Mouse (Mus musculus): ENCODE data around the gene Itgb7.

Itgb7 gene

GRCm38 (mm10) chr15:102231748-102232147, at the start of gene Itgb7:
Gene Itgb7, minus strand, starts transcription at chr15:102231944.
- peak; percentile 32 for DNase-seq (ENCODE audit: low read depth, low spot score)

GRCm38 (mm10) chr15:102280623-102281022, 48.9 kb upstream of the Itgb7 start:
- DNase-seq (ENCODE audit: low read depth, low spot score), result no peak

- DNase-seq (ENCODE audit: low read depth, low spot score), result no peak
Measured at GRCm38 (mm10) chr15:102279783-102280520, 48.2 kb upstream of the Itgb7 start.

- peak; percentile 96 for DNase-seq (ENCODE audit: low read depth, low spot score)
Measured at GRCm38 (mm10) chr15:102279092-102279782, 47.5 kb upstream of the Itgb7 start, which contains the start of gene Mfsd5. Gene Mfsd5, plus strand, starts transcription at chr15:102279454.

GRCm38 (mm10) chr15:102278726-102279091, 47.0 kb upstream of the Itgb7 start:
- DNase-seq (ENCODE audit: low read depth, low spot score), result peak; percentile 69

- DNase-seq (ENCODE audit: low read depth, low spot score), result peak; percentile 42
Measured at GRCm38 (mm10) chr15:102273982-102274716, 42.4 kb upstream of the Itgb7 start.

GRCm38 (mm10) chr15:102271441-102271840, 39.7 kb upstream of the Itgb7 start:
- no peak for DNase-seq (ENCODE audit: low read depth, low spot score)

GRCm38 (mm10) chr15:102270274-102270960, 38.7 kb upstream of the Itgb7 start, which contains the start of gene Gm9918:
Gene Gm9918, plus strand, starts transcription at chr15:102270563.
- DNase-seq (ENCODE audit: low read depth, low spot score), result no peak

GRCm38 (mm10) chr15:102265548-102265947, 33.8 kb upstream of the Itgb7 start:
- DNase-seq (ENCODE audit: low read depth, low spot score), result peak; percentile 20

GRCm38 (mm10) chr15:102263037-102263436, 31.3 kb upstream of the Itgb7 start:
- no peak for DNase-seq (ENCODE audit: low read depth, low spot score)

- peak; percentile 23 for DNase-seq (ENCODE audit: low read depth, low spot score)
Measured at GRCm38 (mm10) chr15:102262582-102262981, 30.8 kb upstream of the Itgb7 start.

GRCm38 (mm10) chr15:102258581-102259253, 27.0 kb upstream of the Itgb7 start:
- DNase-seq (ENCODE audit: low read depth, low spot score), result no peak

GRCm38 (mm10) chr15:102258076-102258470, 26.3 kb upstream of the Itgb7 start:
- no peak for DNase-seq (ENCODE audit: low read depth, low spot score)

GRCm38 (mm10) chr15:102257202-102258075, 25.7 kb upstream of the Itgb7 start, which contains the start of gene Rarg:
Gene Rarg, minus strand, starts transcription at chr15:102257517.
- peak; percentile 31 for DNase-seq (ENCODE audit: low read depth, low spot score)

- DNase-seq (ENCODE audit: low read depth, low spot score), result no peak
Measured at GRCm38 (mm10) chr15:102256431-102257201, 24.9 kb upstream of the Itgb7 start.

- DNase-seq (ENCODE audit: low read depth, low spot score), result no peak
Measured at GRCm38 (mm10) chr15:102255547-102256255, 24.0 kb upstream of the Itgb7 start.

- DNase-seq (ENCODE audit: low read depth, low spot score), result no peak
Measured at GRCm38 (mm10) chr15:102250521-102250920, 18.8 kb upstream of the Itgb7 start.

- no peak for DNase-seq (ENCODE audit: low read depth, low spot score)
Measured at GRCm38 (mm10) chr15:102249967-102250366, 18.2 kb upstream of the Itgb7 start.
